Mouse (Mus musculus) heart, adult 8-10 months (tissue): ENCODE data around the gene Blmh. TPM values are rescaled to one million over a fixed set of nuclear protein-coding genes. Genes with fewer than 3 reads are reported as not detected.

ENCODE experiments used
- DNase-seq: peaks from one replicate; pipeline ENCODE4 v3.0.0; 2022; ENCODE audit warnings: low spot score
- total RNA-seq, 4 experiments: library from RNA; stranded (reverse); gene quantifications; 2 replicates each; pipeline ENCODE4 v1.2.4; 2022

Gene Blmh
- total RNA-seq = 10 to 100 TPM; 27.6 to 31.0 (median 28.0) TPM

DNA sequence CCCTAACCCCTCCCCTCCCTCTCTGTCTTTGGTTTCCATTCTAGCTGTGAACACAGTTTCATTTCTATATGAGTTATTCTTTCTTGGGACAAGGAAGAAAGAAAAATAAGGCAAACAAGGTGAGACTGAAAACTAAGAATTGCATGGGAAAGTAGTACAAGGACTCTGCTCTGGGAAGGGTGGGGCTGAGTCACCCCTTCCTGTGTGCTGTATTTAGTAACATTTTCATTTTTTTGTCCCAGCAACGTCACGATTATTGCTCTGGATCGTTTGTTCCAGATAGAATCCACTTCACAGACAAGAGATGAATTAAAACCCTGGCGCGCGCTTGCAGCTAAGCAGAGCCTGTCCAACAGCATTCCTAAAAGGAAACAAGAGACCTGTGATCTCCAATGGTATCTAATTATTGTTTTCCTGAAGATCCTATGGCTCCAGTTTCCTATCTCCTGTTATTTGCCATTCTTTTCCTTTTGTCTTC is at the start of gene Blmh:
TSS of gene Blmh (plus strand) at position 51 of the 478 bp plus-strand sequence.
- peak; percentile 63 for DNase-seq

DNA sequence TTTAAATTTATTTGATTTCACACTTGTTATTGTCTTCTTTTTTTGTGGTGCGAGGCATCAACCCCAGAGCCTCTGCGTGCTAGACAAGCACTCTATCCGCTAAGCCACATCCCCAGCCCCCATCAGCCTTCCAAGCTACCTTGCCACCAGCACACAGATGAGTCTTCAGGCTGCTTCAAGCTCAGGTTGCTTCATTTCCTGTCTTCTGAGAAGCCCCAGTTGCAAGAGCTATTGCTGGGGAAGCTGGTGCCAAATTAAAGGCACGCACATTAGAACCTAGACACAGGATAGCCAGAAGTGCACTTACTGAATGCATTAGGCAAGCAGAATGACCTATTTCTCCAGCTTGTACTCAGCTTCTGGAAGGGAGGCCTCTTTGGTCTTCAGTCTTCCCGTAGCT is 44.8 kb upstream of the Blmh start:
- no peak for DNase-seq

GRCm38 (mm10) chr11:76884451-76884850 is 40.2 kb upstream of the Blmh start:
- no peak for DNase-seq

DNA sequence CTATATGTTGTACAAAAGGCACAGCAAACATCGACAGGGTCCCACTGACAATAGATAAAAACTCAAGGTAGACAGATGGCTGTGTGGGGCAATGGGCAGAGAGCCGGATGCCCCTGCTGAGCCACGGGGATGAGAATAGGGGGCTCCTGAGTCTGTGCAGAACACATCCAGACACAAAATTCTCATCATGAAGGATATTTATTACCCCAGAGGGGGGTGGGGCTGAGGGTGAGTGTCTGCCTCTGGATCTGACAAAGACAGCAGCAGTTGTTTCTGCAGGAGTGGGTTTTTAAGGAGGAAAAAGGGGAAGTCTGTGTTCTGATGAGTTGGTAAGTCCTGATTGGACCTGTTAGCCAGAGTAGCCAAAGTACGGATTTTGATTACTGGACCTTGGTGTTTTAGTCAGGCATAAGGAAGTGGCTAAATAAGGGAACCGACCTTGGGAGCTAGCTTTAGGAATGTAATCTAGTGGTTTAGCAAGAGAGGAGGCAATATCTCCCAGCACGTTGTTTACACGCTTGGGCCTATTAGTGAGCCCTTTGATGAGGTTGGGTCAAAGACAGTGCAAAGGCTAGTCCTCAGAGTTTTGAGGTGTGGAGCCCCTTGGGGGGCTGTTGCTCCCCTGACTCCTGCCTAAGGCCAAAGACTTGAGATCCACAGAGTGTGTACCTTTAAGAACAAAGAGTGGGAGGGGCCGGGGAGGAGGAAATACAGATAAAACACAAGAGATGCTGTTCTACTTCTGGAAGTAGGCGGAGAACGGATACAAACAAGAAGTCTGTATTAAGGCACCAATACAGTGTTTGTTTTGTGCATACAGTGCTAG is 35.1 kb upstream of the Blmh start:
- DNase-seq = peak; percentile 76

DNA sequence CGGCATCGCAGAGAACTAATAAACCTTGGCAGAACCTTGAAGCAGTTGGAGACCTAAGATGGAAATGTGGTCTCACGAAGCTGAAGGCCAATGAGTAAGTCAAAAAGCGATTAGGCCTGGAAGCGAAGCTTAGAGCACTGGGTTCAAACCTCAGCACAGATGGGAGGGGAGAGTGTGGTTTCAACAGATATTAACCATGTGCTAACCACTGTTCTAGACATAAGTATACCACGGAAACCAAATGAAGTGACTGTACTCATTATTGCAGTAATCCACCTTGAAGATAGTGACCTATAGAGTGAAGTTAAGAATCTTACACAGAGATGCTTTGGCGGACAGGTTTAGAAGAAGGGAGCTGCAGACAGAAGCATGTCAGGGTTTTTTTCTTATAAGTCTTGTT is 33.4 kb upstream of the Blmh start:
- DNase-seq = no peak

GRCm38 (mm10) chr11:76891738-76892349 is 32.8 kb upstream of the Blmh start:
- no peak for DNase-seq

GRCm38 (mm10) chr11:76892972-76893371 is 31.6 kb upstream of the Blmh start:
- no peak for DNase-seq

DNA sequence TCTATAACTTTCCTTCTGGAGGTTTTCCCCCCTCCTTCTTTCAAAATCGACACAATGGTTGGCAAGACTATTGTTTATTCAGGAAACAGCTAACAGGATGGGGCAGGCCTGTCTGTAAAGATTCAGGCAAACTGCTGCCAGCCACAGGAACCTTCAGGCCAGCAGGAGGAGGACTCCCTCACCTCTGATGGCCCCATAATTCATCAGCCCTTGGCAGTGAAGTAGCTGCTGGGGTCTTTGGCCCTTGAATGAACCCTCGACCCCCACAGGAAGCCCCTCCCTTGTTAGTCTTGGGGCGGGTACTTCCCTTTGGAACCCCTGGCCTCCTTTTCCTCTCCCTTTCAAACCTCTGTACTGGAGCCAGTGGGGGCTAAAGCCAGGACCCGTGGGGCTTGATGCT is 31.0 kb upstream of the Blmh start:
- DNase-seq = peak; percentile 67

- peak; percentile 63 for DNase-seq
These were observed 30.4 kb upstream of the Blmh start for GRCm38 (mm10) chr11:76894240-76894639.

- DNase-seq = no peak
These were observed 28.2 kb upstream of the Blmh start for GRCm38 (mm10) chr11:76896360-76896759.

DNA sequence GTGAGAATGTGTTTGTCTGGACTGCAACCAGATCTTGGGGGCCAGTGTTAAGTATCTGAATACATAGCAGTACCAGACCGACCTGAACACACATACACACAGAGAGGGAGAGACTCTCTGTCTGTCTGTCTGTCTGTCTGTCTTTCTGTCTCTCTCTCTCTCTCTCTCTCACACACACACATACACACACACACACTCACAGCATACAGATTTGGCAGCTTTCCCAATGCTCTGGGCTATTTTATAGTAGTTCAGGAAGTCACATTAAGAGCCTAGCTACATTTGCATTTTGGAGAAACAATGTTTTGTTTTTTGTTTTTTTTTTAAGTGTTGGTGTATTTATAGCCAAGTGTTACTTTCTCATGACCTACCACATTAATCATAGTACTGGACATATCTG is 27.5 kb upstream of the Blmh start:
- no peak for DNase-seq

DNA sequence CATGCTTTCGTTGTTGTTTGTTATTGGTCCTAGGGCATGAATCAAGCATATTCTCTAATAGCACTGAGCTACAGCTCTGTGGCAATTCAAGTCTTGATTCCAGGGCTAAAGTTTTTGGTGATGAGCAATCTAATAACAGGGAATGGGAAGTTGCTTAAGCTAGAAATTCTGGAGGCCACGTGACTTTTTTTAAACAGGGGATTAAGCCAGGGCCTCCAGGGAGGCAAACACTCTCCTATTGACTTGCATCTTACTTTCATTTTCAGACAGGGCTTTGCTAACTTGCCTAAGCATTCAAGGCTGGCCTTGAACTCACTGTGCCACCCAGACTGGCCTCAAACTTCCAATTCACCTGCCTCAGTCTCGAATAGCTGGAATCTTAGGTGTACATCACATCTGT is 26.7 kb upstream of the Blmh start:
- no peak for DNase-seq

DNA sequence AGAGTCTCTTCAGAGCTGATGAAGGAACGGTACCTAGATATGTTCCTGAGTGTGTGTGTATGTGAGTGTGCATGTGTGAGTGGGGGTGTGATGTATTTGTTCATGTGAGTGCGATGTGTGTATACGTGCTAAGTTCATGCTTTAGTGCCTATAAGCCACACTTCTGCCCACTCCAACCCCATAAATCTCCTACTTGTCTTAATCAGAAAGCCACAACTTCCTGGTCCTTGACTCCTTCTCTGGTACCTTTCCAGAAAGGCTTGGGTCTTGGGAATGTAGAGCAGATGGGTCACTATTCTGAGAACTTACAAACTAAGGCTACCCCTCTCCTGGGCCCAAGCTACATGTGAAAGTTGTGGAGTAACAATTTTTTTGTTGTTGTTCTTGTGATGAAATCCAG is 25.9 kb upstream of the Blmh start:
- no peak for DNase-seq

GRCm38 (mm10) chr11:76899758-76900738 is 24.6 kb upstream of the Blmh start:
- peak; percentile 44 for DNase-seq

GRCm38 (mm10) chr11:76901579-76902361 is 22.8 kb upstream of the Blmh start, which contains the start of gene Tmigd1:
Gene Tmigd1 (plus strand): TSS chr11:76902159.
- DNase-seq = no peak

- DNase-seq = no peak
These were observed 20.3 kb upstream of the Blmh start for GRCm38 (mm10) chr11:76904340-76904739.

- DNase-seq = no peak
These were observed 16.0 kb upstream of the Blmh start for GRCm38 (mm10) chr11:76908651-76909050.

DNA sequence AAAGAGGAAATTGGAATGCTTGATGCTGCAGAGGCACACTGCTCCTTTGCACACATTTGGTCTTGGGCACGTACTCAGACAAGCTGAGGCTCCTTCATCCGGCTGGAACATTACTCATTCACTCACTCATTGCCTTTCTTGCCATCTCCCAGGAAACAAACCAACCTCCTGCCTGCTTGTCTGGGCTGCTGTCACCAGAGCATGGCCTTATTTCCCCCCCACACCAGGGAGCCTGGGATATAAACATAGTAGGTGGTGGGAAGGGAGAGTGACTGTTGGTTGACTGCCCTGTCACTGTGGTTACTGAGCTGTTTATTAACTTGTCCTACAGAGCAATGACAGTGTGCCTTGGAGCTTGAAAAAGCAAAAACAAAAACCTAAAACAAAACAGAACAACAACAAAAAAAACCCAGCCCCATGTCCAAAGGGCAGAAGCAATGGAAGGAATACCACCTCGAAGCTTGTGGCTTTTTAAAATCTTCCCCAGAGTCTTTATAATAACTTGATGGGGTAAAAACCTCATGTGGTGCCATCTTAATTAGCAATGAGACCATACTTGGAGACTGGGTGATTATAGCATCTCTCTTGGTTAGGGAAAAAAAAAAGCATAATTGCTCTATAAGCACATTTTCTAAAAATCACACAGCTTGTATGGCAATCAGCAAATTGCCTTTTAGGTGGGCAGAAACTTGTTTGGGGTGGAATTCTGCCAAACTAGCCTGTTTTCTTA is 13.1 kb upstream of the Blmh start:
- DNase-seq = no peak

GRCm38 (mm10) chr11:76912055-76912395 is 12.6 kb upstream of the Blmh start:
- no peak for DNase-seq

GRCm38 (mm10) chr11:76914366-76914765 is 10.2 kb upstream of the Blmh start:
- no peak for DNase-seq
